Mouse (Mus musculus) liver, embryonic 11.5 days (tissue): Measurements from ENCODE around the gene Elfn2. TPM values are rescaled to one million over a fixed set of nuclear protein-coding genes. Genes with fewer than 3 reads are reported as not detected.

ENCODE experiments used
- ATAC-seq: fragments of 200-750 bp; cut with Nextera tagmentation; replicated peaks from 2 replicates; pipeline ENCODE4 v1.8.0; 2017; ENCODE audit warnings: moderate number of reproducible peaks, mild to moderate bottlenecking, moderate TSS enrichment, moderate library complexity; ENCODE audit not compliant: low FRiP score
- DNase-seq: peaks from one replicate; pipeline ENCODE4 v3.0.0-alpha.2; 2017; ENCODE audit warnings: low spot score
- H3K27ac ChIP-seq: fragments of 300-500 bp; sonication (generic); 2 replicates; pipeline ENCODE4 v1.5.1; 2014; ENCODE audit warnings: mild to moderate bottlenecking, low read depth, low read length, control low read depth
- H3K27me3 ChIP-seq: fragments of 300-500 bp; sonication (generic); replicated peaks from 2 replicates; pipeline ENCODE4 v1.6.1; 2014; ENCODE audit warnings: low read length, mixed read lengths; ENCODE audit not compliant: control insufficient read depth, insufficient read depth
- H3K36me3 ChIP-seq: fragments of 300-500 bp; sonication (generic); 2 replicates; pipeline ENCODE4 v1.6.1; 2014; ENCODE audit warnings: mild to moderate bottlenecking, low read length, moderate library complexity, mixed read lengths; ENCODE audit not compliant: control insufficient read depth, insufficient read depth
- H3K4me1 ChIP-seq: fragments of 300-500 bp; sonication (generic); replicated peaks from 2 replicates; pipeline ENCODE4 v1.6.1; 2014; ENCODE audit warnings: low read length, mixed read lengths; ENCODE audit not compliant: control insufficient read depth, insufficient read depth
- H3K4me2 ChIP-seq: fragments of 300-500 bp; sonication (generic); 2 replicates; pipeline ENCODE4 v1.6.1; 2014; ENCODE audit warnings: mild to moderate bottlenecking, control low read depth, moderate library complexity
- H3K4me3 ChIP-seq: fragments of 300-500 bp; sonication (generic); 2 replicates; pipeline ENCODE4 v1.5.1; 2014; ENCODE audit warnings: low read depth, low read length, control low read depth
- H3K9ac ChIP-seq: fragments of 300-500 bp; sonication (generic); 2 replicates; pipeline ENCODE4 v1.6.1; 2014; ENCODE audit warnings: low read depth, low read length, control low read depth
- H3K9me3 ChIP-seq: fragments of 300-500 bp; sonication (generic); 2 replicates; pipeline ENCODE4 v1.6.1; 2016; ENCODE audit warnings: low read length, inconsistent platforms, mixed read lengths; ENCODE audit not compliant: control insufficient read depth
- WGBS: fragments of 180-500 bp; shearing (Covaris S2); extraction: QIAGEN DNeasy Blood & Tissue Kit; methylation state at CpG from one replicate; pipeline ENCODE4 v1.1.7; 2014; 5-methylcytosine and 5-hydroxymethylcytosine counted together
- polyA plus RNA-seq: library from polyadenylated mRNA; unstranded; fragments of >200 nt; fragmentation: Nextera tagmentation; extraction: Ambion mirVana; gene quantifications from 2 replicates; pipeline ENCODE4 v1.2.1, GENCODE M21; 2014

The Elfn2 gene
- polyA plus RNA-seq = not detected in 2 replicates

- 4% methylated on average over 89 of the region's 89 CpGs for WGBS
- Histone ChIP-seq H3K9ac (no peak within 1 kb of the TSS), H3K36me3 (no peaks in the 10 kb centered on the region), H3K27ac (no peak within 1 kb of the TSS), H3K4me3 (peak within 1 kb of the TSS; percentile 41), H3K4me2 (peak within 1 kb of the TSS; percentile 60), H3K27me3 (peaks cover 86% of the 10 kb centered on the region), H3K4me1 (no peaks in the 10 kb centered on the region), H3K9me3 (no peaks in the 10 kb centered on the region)
- no peak for ATAC-seq
- no peak for DNase-seq
These were observed at the start of gene Elfn2 for GRCm38 (mm10) chr15:78718290-78719250. Gene Elfn2, minus strand, starts transcription at chr15:78718771.

- ATAC-seq = no peak
These were observed 45.1 kb upstream of the Elfn2 start for GRCm38 (mm10) chr15:78763704-78764103.

GRCm38 (mm10) chr15:78763210-78763609, 44.6 kb upstream of the Elfn2 start:
- Histone ChIP-seq H3K36me3 (no peaks in the 10 kb centered on the region; the same call in 1 of the 2 replicates), H3K27me3 (no peaks in the 10 kb centered on the region), H3K9me3 (no peaks in the 10 kb centered on the region), H3K9ac (no peak overlapping the region), H3K4me3 (no peak overlapping the region), H3K4me1 (no peaks in the 10 kb centered on the region), H3K4me2 (no peak overlapping the region), H3K27ac (no peak overlapping the region)
- WGBS = 54% methylated on average over 9 of the region's 10 CpGs
- ATAC-seq (no peak), DNase-seq (no peak)

More at GRCm38 (mm10) chr15:78763704-78764103, 45.1 kb upstream of the Elfn2 start:
- no peak for DNase-seq
- no peak overlapping the region for H3K4me2 ChIP-seq
- no peaks in the 10 kb centered on the region; the same call in 1 of the 2 replicates for H3K36me3 ChIP-seq
- 85% methylated on average over 5 of the region's 5 CpGs for WGBS
- no peak overlapping the region for H3K27ac ChIP-seq
- no peaks in the 10 kb centered on the region for H3K27me3 ChIP-seq
- no peak overlapping the region for H3K9ac ChIP-seq
- no peaks in the 10 kb centered on the region for H3K4me1 ChIP-seq
- no peak overlapping the region for H3K4me3 ChIP-seq
- no peaks in the 10 kb centered on the region for H3K9me3 ChIP-seq

- 86% methylated on average over 13 of the region's 13 CpGs for WGBS
- ATAC-seq (no peak), DNase-seq (no peak)
- Histone ChIP-seq H3K27ac (no peak overlapping the region), H3K4me1 (no peaks in the 10 kb centered on the region), H3K9me3 (no peaks in the 10 kb centered on the region), H3K4me2 (no peak overlapping the region), H3K36me3 (no peaks in the 10 kb centered on the region), H3K4me3 (no peak overlapping the region), H3K9ac (no peak overlapping the region), H3K27me3 (no peaks in the 10 kb centered on the region)
These were observed 42.5 kb upstream of the Elfn2 start for GRCm38 (mm10) chr15:78761112-78761511.

GRCm38 (mm10) chr15:78758132-78758531, 39.6 kb upstream of the Elfn2 start:
- H3K36me3 ChIP-seq = no peaks in the 10 kb centered on the region
- WGBS = 88% methylated on average over 6 of the region's 6 CpGs
- ATAC-seq (no peak), DNase-seq (no peak)
- H3K27me3 ChIP-seq = no peaks in the 10 kb centered on the region
- no peaks in the 10 kb centered on the region for H3K4me1 ChIP-seq
- no peak overlapping the region for H3K4me3 ChIP-seq
- no peak overlapping the region for H3K4me2 ChIP-seq
- no peak overlapping the region for H3K27ac ChIP-seq
- H3K9ac ChIP-seq = no peak overlapping the region
- no peaks in the 10 kb centered on the region for H3K9me3 ChIP-seq

GRCm38 (mm10) chr15:78755966-78756725, 37.6 kb upstream of the Elfn2 start:
- 74% methylated on average over 12 of the region's 12 CpGs for WGBS
- no peak overlapping the region for H3K27ac ChIP-seq
- no peaks in the 10 kb centered on the region for H3K36me3 ChIP-seq
- ATAC-seq (no peak), DNase-seq (no peak)
- H3K9me3 ChIP-seq = no peaks in the 10 kb centered on the region
- no peak overlapping the region for H3K9ac ChIP-seq
- H3K4me3 ChIP-seq = no peak overlapping the region
- no peak overlapping the region for H3K4me2 ChIP-seq
- no peaks in the 10 kb centered on the region for H3K4me1 ChIP-seq
- no peaks in the 10 kb centered on the region for H3K27me3 ChIP-seq

GRCm38 (mm10) chr15:78755226-78755625, 36.7 kb upstream of the Elfn2 start:
- H3K9ac ChIP-seq = no peak overlapping the region
- H3K4me1 ChIP-seq = no peaks in the 10 kb centered on the region
- no peak overlapping the region for H3K4me2 ChIP-seq
- no peak overlapping the region for H3K4me3 ChIP-seq
- H3K27ac ChIP-seq = no peak overlapping the region
- ATAC-seq (no peak), DNase-seq (no peak)
- no peaks in the 10 kb centered on the region for H3K9me3 ChIP-seq
- 59% methylated on average over 3 of the region's 3 CpGs for WGBS
- H3K27me3 ChIP-seq = no peaks in the 10 kb centered on the region
- no peaks in the 10 kb centered on the region for H3K36me3 ChIP-seq

GRCm38 (mm10) chr15:78754144-78754543, 35.6 kb upstream of the Elfn2 start:
- Histone ChIP-seq H3K4me2 (no peak overlapping the region), H3K27me3 (no peaks in the 10 kb centered on the region), H3K4me1 (no peaks in the 10 kb centered on the region), H3K4me3 (no peak overlapping the region), H3K36me3 (no peaks in the 10 kb centered on the region), H3K9ac (no peak overlapping the region), H3K9me3 (no peaks in the 10 kb centered on the region), H3K27ac (no peak overlapping the region)
- ATAC-seq (no peak), DNase-seq (no peak)
- WGBS = 45% methylated on average over 5 of the region's 5 CpGs
